Mouse (Mus musculus) heart, embryonic 12.5 days (tissue): Measurements from ENCODE around the gene Acvr1. TPM values are rescaled to one million over a fixed set of nuclear protein-coding genes. Genes with fewer than 3 reads are reported as not detected.

Source experiments
- ATAC-seq: fragments of 200-750 bp; cut with Nextera tagmentation; 2 replicates; pipeline ENCODE4 v1.8.0; 2017; ENCODE audit warnings: moderate TSS enrichment, moderate library complexity; ENCODE audit not compliant: insufficient number of reproducible peaks, low FRiP score
- H3K27ac ChIP-seq: fragments of 300-500 bp; sonication (generic); 2 replicates; pipeline ENCODE4 v1.5.1; 2016; ENCODE audit warnings: mild to moderate bottlenecking, moderate library complexity; ENCODE audit not compliant: poor library complexity, severe bottlenecking
- H3K27me3 ChIP-seq: fragments of 300-500 bp; sonication (generic); replicated peaks from 2 replicates; pipeline ENCODE4 v1.6.1; 2016; ENCODE audit warnings: mild to moderate bottlenecking, moderate library complexity
- H3K36me3 ChIP-seq: fragments of 300-500 bp; sonication (generic); 2 replicates; pipeline ENCODE4 v1.6.1; 2016; ENCODE audit warnings: mild to moderate bottlenecking, moderate library complexity
- H3K4me1 ChIP-seq: fragments of 300-500 bp; sonication (generic); replicated peaks from 2 replicates; pipeline ENCODE4 v1.6.1; 2016; ENCODE audit warnings: mild to moderate bottlenecking
- H3K4me2 ChIP-seq: fragments of 300-500 bp; sonication (generic); 2 replicates; pipeline ENCODE4 v1.6.1; 2016; ENCODE audit warnings: mild to moderate bottlenecking, moderate library complexity
- H3K4me3 ChIP-seq: fragments of 300-500 bp; sonication (generic); 2 replicates; pipeline ENCODE4 v1.5.1; 2016; ENCODE audit warnings: mild to moderate bottlenecking
- H3K9ac ChIP-seq: fragments of 300-500 bp; sonication (generic); 2 replicates; pipeline ENCODE4 v1.6.1; 2016; ENCODE audit warnings: mild to moderate bottlenecking, moderate library complexity
- H3K9me3 ChIP-seq: fragments of 300-500 bp; sonication (generic); replicated peaks from 2 replicates; pipeline ENCODE4 v1.6.1; 2016; ENCODE audit warnings: mild to moderate bottlenecking, moderate library complexity
- WGBS: fragments of 180-500 bp; shearing (Covaris S2); methylation state at CpG from one replicate; pipeline ENCODE4 v1.1.7; 2016; 5-methylcytosine and 5-hydroxymethylcytosine counted together
- polyA plus RNA-seq: library from polyadenylated mRNA; unstranded; fragments of >200 nt; fragmentation: Nextera tagmentation; extraction: Ambion mirVana; gene quantifications from 2 replicates; pipeline ENCODE4 v1.2.1, GENCODE M21; 2016

Gene Acvr1
- polyA plus RNA-seq, 1 experiment from 2014 or later: 11.6 TPM

GRCm38 (mm10) chr2:58357068-58357413 is 209.9 kb downstream of the Acvr1 start:
- Histone ChIP-seq H3K4me1 (peaks cover 6% of the 10 kb centered on the region), H3K27ac (no peak overlapping the region), H3K4me3 (peak overlapping the region; percentile 66), H3K36me3 (no peaks in the 10 kb centered on the region), H3K4me2 (peak overlapping the region; percentile 100), H3K9ac (peak overlapping the region; percentile 69), H3K27me3 (peaks cover 16% of the 10 kb centered on the region), H3K9me3 (no peaks in the 10 kb centered on the region)
- 4% methylated on average over 7 of the region's 7 CpGs for WGBS
- no peak; the same call in 1 of the 2 replicates for ATAC-seq

- no peak overlapping the region for H3K4me3 ChIP-seq
- no peak overlapping the region for H3K27ac ChIP-seq
- peaks cover 6% of the 10 kb centered on the region for H3K4me1 ChIP-seq
- ATAC-seq: no peak
- no peaks in the 10 kb centered on the region for H3K9me3 ChIP-seq
- no peak overlapping the region for H3K9ac ChIP-seq
- H3K4me2 ChIP-seq: no peak overlapping the region
- peaks cover 16% of the 10 kb centered on the region for H3K27me3 ChIP-seq
- 62% methylated on average over 3 of the region's 3 CpGs for WGBS
- no peaks in the 10 kb centered on the region for H3K36me3 ChIP-seq
These were observed 212.6 kb downstream of the Acvr1 start for GRCm38 (mm10) chr2:58354389-58354788.

GRCm38 (mm10) chr2:58352846-58353245 is 214.1 kb downstream of the Acvr1 start:
- Histone ChIP-seq H3K4me1 (peaks cover 6% of the 10 kb centered on the region), H3K27me3 (peaks cover 10% of the 10 kb centered on the region), H3K4me2 (no peak overlapping the region), H3K36me3 (no peaks in the 10 kb centered on the region), H3K9me3 (no peaks in the 10 kb centered on the region), H3K27ac (no peak overlapping the region), H3K4me3 (no peak overlapping the region), H3K9ac (no peak overlapping the region)
- 55% methylated on average over 5 of the region's 5 CpGs for WGBS
- no peak for ATAC-seq

- WGBS: 75% methylated on average over 2 of the region's 2 CpGs
- H3K27ac ChIP-seq: no peak overlapping the region
These were observed 216.3 kb downstream of the Acvr1 start for GRCm38 (mm10) chr2:58350657-58351056.

More at GRCm38 (mm10) chr2:58350657-58351056, 216.3 kb downstream of the Acvr1 start:
- Histone ChIP-seq H3K9ac (no peak overlapping the region), H3K4me1 (no peaks in the 10 kb centered on the region), H3K9me3 (no peaks in the 10 kb centered on the region), H3K4me3 (no peak overlapping the region), H3K36me3 (no peaks in the 10 kb centered on the region), H3K4me2 (no peak overlapping the region), H3K27me3 (no peaks in the 10 kb centered on the region)
- ATAC-seq: no peak

Other genes starting within 250 kb of the Acvr1 start
- 2.1 and 2.5 TPM in 2 replicates for gene Acvr1c, start 209.3 kb downstream of the Acvr1 start, polyA plus RNA-seq
- gene Gm17409, start 97.0 kb downstream of the Acvr1 start, polyA plus RNA-seq: not detected in 2 replicates
- gene Upp2, start 141 bp upstream of the Acvr1 start, polyA plus RNA-seq: 7.0 and 8.0 TPM in 2 replicates